Mouse (Mus musculus): ENCODE data around the gene Cdc20b.

DNA sequence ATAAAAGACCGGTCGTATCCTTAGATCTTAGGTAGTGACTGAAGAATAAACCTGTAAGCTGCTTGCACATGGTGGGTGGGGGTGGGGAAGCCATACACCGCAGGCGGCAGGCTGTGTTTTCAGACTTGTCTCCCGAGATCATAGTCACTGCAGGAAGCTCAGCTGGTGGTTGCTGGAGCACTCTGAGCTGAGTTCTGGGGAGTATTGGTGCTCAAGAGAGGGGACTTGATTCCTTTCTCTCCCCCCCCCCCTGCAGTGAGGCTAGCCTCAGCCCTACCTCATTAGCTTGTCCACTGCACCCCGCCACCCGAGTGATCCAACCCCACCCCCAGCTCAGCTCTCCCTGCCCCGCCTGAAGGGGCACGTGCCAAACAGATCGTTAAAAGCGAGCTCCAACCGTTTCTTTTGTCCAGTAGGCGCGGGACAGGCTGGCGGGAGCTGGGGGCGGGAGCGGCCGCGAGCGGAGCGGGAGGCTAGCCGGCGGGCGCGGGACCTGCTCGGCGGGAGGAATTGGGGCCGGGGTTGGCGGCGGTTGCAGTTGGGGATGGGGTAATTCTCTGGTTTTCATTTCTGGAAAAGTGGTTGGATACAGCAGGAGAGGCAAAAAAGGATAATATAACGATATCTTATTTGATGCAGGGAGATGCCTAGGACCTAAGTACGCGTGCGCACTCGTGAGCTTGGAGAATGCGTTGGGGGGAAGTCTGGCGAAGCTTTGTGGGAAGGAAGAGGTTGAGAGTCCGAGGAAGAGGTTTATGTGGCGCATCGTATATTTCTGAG, 2.9 kb upstream of the Cdc20b start:
- TF ChIP-seq CTCF (conservative IDR thresholded peaks at IDR 0.05; ENCODE audit: low read length) (no peak), POU5F1 (IDR thresholded peaks at IDR 0.05; ENCODE audit: borderline replicate concordance, low read length) (no peak)
